Mouse (Mus musculus): ENCODE results near the gene Tcf19.

Tcf19 gene

GRCm38 (mm10) chr17:35516652-35517500 lies at the start of gene Tcf19, which contains the start of gene Cchcr1:
Gene Tcf19, minus strand, starts transcription at chr17:35516824.
Gene Cchcr1, plus strand, starts transcription at chr17:35517100.
- peak; percentile 99 for DNase-seq (ENCODE audit: low spot score)

GRCm38 (mm10) chr17:35558216-35558615 lies 41.6 kb upstream of the Tcf19 start:
- no peak for DNase-seq (ENCODE audit: low spot score)

- no peak for DNase-seq (ENCODE audit: low spot score)
These were observed 40.7 kb upstream of the Tcf19 start for GRCm38 (mm10) chr17:35557351-35557750.

GRCm38 (mm10) chr17:35556812-35557211 lies 40.2 kb upstream of the Tcf19 start:
- no peak for DNase-seq (ENCODE audit: low spot score)

- DNase-seq (ENCODE audit: low spot score) = no peak
These were observed 39.7 kb upstream of the Tcf19 start for GRCm38 (mm10) chr17:35556186-35556765.

- no peak for DNase-seq (ENCODE audit: low spot score)
These were observed 38.3 kb upstream of the Tcf19 start for GRCm38 (mm10) chr17:35554761-35555397.

GRCm38 (mm10) chr17:35554321-35554720 lies 37.7 kb upstream of the Tcf19 start:
- DNase-seq (ENCODE audit: low spot score) = no peak

GRCm38 (mm10) chr17:35551881-35552414 lies 35.3 kb upstream of the Tcf19 start, which contains the start of gene Cdsn:
Gene Cdsn, plus strand, starts transcription at chr17:35552128.
- no peak for DNase-seq (ENCODE audit: low spot score)

- no peak for DNase-seq (ENCODE audit: low spot score)
These were observed 34.2 kb upstream of the Tcf19 start for GRCm38 (mm10) chr17:35550871-35551270.

GRCm38 (mm10) chr17:35550143-35550494 lies 33.5 kb upstream of the Tcf19 start:
- DNase-seq (ENCODE audit: low spot score) = no peak

GRCm38 (mm10) chr17:35549437-35550142 lies 33.0 kb upstream of the Tcf19 start:
- no peak for DNase-seq (ENCODE audit: low spot score)

- DNase-seq (ENCODE audit: low spot score) = no peak
These were observed 32.0 kb upstream of the Tcf19 start for GRCm38 (mm10) chr17:35548636-35549035.

- DNase-seq (ENCODE audit: low spot score) = no peak
These were observed 30.8 kb upstream of the Tcf19 start for GRCm38 (mm10) chr17:35547465-35547864.

- DNase-seq (ENCODE audit: low spot score) = no peak
These were observed 28.1 kb upstream of the Tcf19 start for GRCm38 (mm10) chr17:35544680-35545079.

GRCm38 (mm10) chr17:35544001-35544400 lies 27.4 kb upstream of the Tcf19 start:
- DNase-seq (ENCODE audit: low spot score) = no peak

GRCm38 (mm10) chr17:35543412-35543861 lies 26.8 kb upstream of the Tcf19 start:
- no peak for DNase-seq (ENCODE audit: low spot score)

- DNase-seq (ENCODE audit: low spot score) = no peak
These were observed 26.3 kb upstream of the Tcf19 start for GRCm38 (mm10) chr17:35542761-35543411.

GRCm38 (mm10) chr17:35539540-35539939 lies 22.9 kb upstream of the Tcf19 start:
- DNase-seq (ENCODE audit: low spot score) = no peak

GRCm38 (mm10) chr17:35538476-35538875 lies 21.9 kb upstream of the Tcf19 start:
- DNase-seq (ENCODE audit: low spot score) = peak; percentile 75

GRCm38 (mm10) chr17:35537421-35537820 lies 20.8 kb upstream of the Tcf19 start:
- DNase-seq (ENCODE audit: low spot score) = no peak

GRCm38 (mm10) chr17:35534343-35534742 lies 17.7 kb upstream of the Tcf19 start:
- DNase-seq (ENCODE audit: low spot score) = peak; percentile 53
